Mouse (Mus musculus) midbrain, embryonic 16.5 days (tissue): ENCODE measurements around the gene Glrp1. TPM values are rescaled to one million over a fixed set of nuclear protein-coding genes. Genes with fewer than 3 reads are reported as not detected.

ENCODE experiments used
- ATAC-seq: fragments of 200-750 bp; cut with Nextera tagmentation; 2 replicates; pipeline ENCODE4 v1.8.0; 2017; ENCODE audit warnings: moderate TSS enrichment
- H3K27ac ChIP-seq: fragments of 300-500 bp; sonication (generic); 2 replicates; pipeline ENCODE4 v1.5.1; 2014; ENCODE audit warnings: mild to moderate bottlenecking, low read length, mixed read lengths
- H3K27me3 ChIP-seq: fragments of 300-500 bp; sonication (generic); 2 replicates; pipeline ENCODE4 v1.6.1; 2014; ENCODE audit warnings: low read depth, low read length, mixed read lengths; ENCODE audit not compliant: control insufficient read depth, insufficient read depth
- H3K36me3 ChIP-seq: fragments of 300-500 bp; sonication (generic); 2 replicates; pipeline ENCODE4 v1.6.1; 2014; ENCODE audit warnings: mild to moderate bottlenecking, low read length, moderate library complexity, mixed read lengths; ENCODE audit not compliant: control insufficient read depth, insufficient read depth
- H3K4me1 ChIP-seq: fragments of 300-500 bp; sonication (generic); 2 replicates; pipeline ENCODE4 v1.6.1; 2014; ENCODE audit warnings: mild to moderate bottlenecking, low read length, mixed read lengths; ENCODE audit not compliant: control insufficient read depth, insufficient read depth
- H3K4me2 ChIP-seq: fragments of 300-500 bp; sonication (generic); 2 replicates; pipeline ENCODE4 v1.6.1; 2014; ENCODE audit warnings: mild to moderate bottlenecking, low read length, mixed read lengths
- H3K4me3 ChIP-seq: fragments of 300-500 bp; sonication (generic); 2 replicates; pipeline ENCODE4 v1.5.1; 2014; ENCODE audit warnings: low read depth, mild to moderate bottlenecking, low read length, moderate library complexity, mixed read lengths
- H3K9ac ChIP-seq: fragments of 300-500 bp; sonication (generic); 2 replicates; pipeline ENCODE4 v1.6.1; 2014; ENCODE audit warnings: low read depth, low read length, mixed read lengths
- H3K9me3 ChIP-seq: fragments of 300-500 bp; sonication (generic); replicated peaks from 2 replicates; pipeline ENCODE4 v1.6.1; 2014; ENCODE audit warnings: mild to moderate bottlenecking, low read length, mixed read lengths; ENCODE audit not compliant: control insufficient read depth, poor library complexity, severe bottlenecking
- WGBS: fragments of 180-500 bp; shearing (Covaris S2); extraction: QIAGEN DNeasy Blood & Tissue Kit; methylation state at CpG from one replicate; pipeline ENCODE4 v1.1.7; 2014; 5-methylcytosine and 5-hydroxymethylcytosine counted together
- polyA plus RNA-seq: library from polyadenylated mRNA; unstranded; fragments of >200 nt; fragmentation: Nextera tagmentation; extraction: Ambion mirVana; gene quantifications from 2 replicates; pipeline ENCODE4 v1.2.1, GENCODE M21; 2015

Gene Glrp1
- polyA plus RNA-seq, 1 experiment from 2014 or later: not detected

- H3K9me3 ChIP-seq: no peaks in the 10 kb centered on the region; the same call in 1 of the 2 replicates
Observed at GRCm38 (mm10) chr1:88462484-88462883, 47.4 kb downstream of the Glrp1 start.

GRCm38 (mm10) chr1:88461096-88461495 lies 48.8 kb downstream of the Glrp1 start:
- no peak overlapping the region for H3K4me2 ChIP-seq
- no peak overlapping the region for H3K4me3 ChIP-seq
- no peaks in the 10 kb centered on the region for H3K27me3 ChIP-seq
- peaks cover 9% of the 10 kb centered on the region; the same call in 1 of the 2 replicates for H3K4me1 ChIP-seq
- no peak overlapping the region for H3K9ac ChIP-seq
- H3K36me3 ChIP-seq: no peaks in the 10 kb centered on the region
- 19% methylated on average over 1 of the region's 1 CpGs for WGBS
- H3K27ac ChIP-seq: peak overlapping the region; percentile 40
- ATAC-seq: peak; percentile 41; the same call in 1 of the 2 replicates
- no peaks in the 10 kb centered on the region; the same call in 1 of the 2 replicates for H3K9me3 ChIP-seq

More at GRCm38 (mm10) chr1:88462484-88462883, 47.4 kb downstream of the Glrp1 start:
- 39% methylated on average over 6 of the region's 6 CpGs for WGBS
- no peak for ATAC-seq
- peaks cover 6% of the 10 kb centered on the region; the same call in 1 of the 2 replicates for H3K4me1 ChIP-seq
- H3K4me3 ChIP-seq: no peak overlapping the region
- no peaks in the 10 kb centered on the region for H3K27me3 ChIP-seq
- H3K27ac ChIP-seq: no peak overlapping the region
- H3K9ac ChIP-seq: no peak overlapping the region
- H3K36me3 ChIP-seq: no peaks in the 10 kb centered on the region
- H3K4me2 ChIP-seq: no peak overlapping the region

GRCm38 (mm10) chr1:88459655-88460054 lies 50.2 kb downstream of the Glrp1 start:
- ATAC-seq: no peak
- no peak overlapping the region for H3K4me3 ChIP-seq
- H3K4me2 ChIP-seq: no peak overlapping the region
- no peaks in the 10 kb centered on the region for H3K36me3 ChIP-seq
- H3K27me3 ChIP-seq: no peaks in the 10 kb centered on the region
- peaks cover 9% of the 10 kb centered on the region; the same call in 1 of the 2 replicates for H3K4me1 ChIP-seq
- H3K27ac ChIP-seq: no peak overlapping the region
- 79% methylated on average over 5 of the region's 5 CpGs for WGBS
- no peaks in the 10 kb centered on the region; the same call in 1 of the 2 replicates for H3K9me3 ChIP-seq
- no peak overlapping the region for H3K9ac ChIP-seq

GRCm38 (mm10) chr1:88459196-88459595 lies 50.7 kb downstream of the Glrp1 start:
- Histone ChIP-seq H3K27me3 (no peaks in the 10 kb centered on the region), H3K9ac (no peak overlapping the region), H3K4me1 (peaks cover 9% of the 10 kb centered on the region; the same call in 1 of the 2 replicates), H3K36me3 (no peaks in the 10 kb centered on the region), H3K4me3 (no peak overlapping the region), H3K9me3 (no peaks in the 10 kb centered on the region; the same call in 1 of the 2 replicates), H3K4me2 (no peak overlapping the region), H3K27ac (no peak overlapping the region)
- no peak for ATAC-seq
- 94% methylated on average over 4 of the region's 4 CpGs for WGBS

- H3K4me2 ChIP-seq: no peak overlapping the region
- H3K4me1 ChIP-seq: peaks cover 11% of the 10 kb centered on the region; the same call in 1 of the 2 replicates
- H3K36me3 ChIP-seq: no peaks in the 10 kb centered on the region
- H3K9ac ChIP-seq: no peak overlapping the region
- no peak overlapping the region for H3K27ac ChIP-seq
- no peak overlapping the region for H3K4me3 ChIP-seq
- WGBS: 54% methylated on average over 14 of the region's 14 CpGs
- ATAC-seq: peak; percentile 69
- H3K27me3 ChIP-seq: no peaks in the 10 kb centered on the region
- H3K9me3 ChIP-seq: no peaks in the 10 kb centered on the region; the same call in 1 of the 2 replicates
Observed at GRCm38 (mm10) chr1:88456451-88457072, 53.3 kb downstream of the Glrp1 start.

- Histone ChIP-seq H3K4me1 (peaks cover 11% of the 10 kb centered on the region; the same call in 1 of the 2 replicates), H3K36me3 (no peaks in the 10 kb centered on the region), H3K9me3 (no peaks in the 10 kb centered on the region; the same call in 1 of the 2 replicates), H3K27ac (0 out of 2 replicates have a peak overlapping the region, but pooled peaks have one; percentile 4), H3K27me3 (no peaks in the 10 kb centered on the region), H3K4me3 (no peak overlapping the region), H3K9ac (no peak overlapping the region), H3K4me2 (no peak overlapping the region)
- no peak for ATAC-seq
- 74% methylated on average over 3 of the region's 3 CpGs for WGBS
Observed at GRCm38 (mm10) chr1:88455761-88456160, 54.1 kb downstream of the Glrp1 start.

GRCm38 (mm10) chr1:88454703-88455102 lies 55.2 kb downstream of the Glrp1 start:
- Histone ChIP-seq H3K36me3 (no peaks in the 10 kb centered on the region), H3K9ac (no peak overlapping the region), H3K4me2 (no peak overlapping the region), H3K4me1 (peaks cover 8% of the 10 kb centered on the region; the same call in 1 of the 2 replicates), H3K4me3 (no peak overlapping the region), H3K27me3 (no peaks in the 10 kb centered on the region), H3K27ac (no peak overlapping the region), H3K9me3 (no peaks in the 10 kb centered on the region; the same call in 1 of the 2 replicates)
- ATAC-seq: no peak
- WGBS: 51% methylated on average over 3 of the region's 3 CpGs

- 94% methylated on average over 6 of the region's 6 CpGs for WGBS
- no peaks in the 10 kb centered on the region for H3K27me3 ChIP-seq
- ATAC-seq: no peak
- no peak overlapping the region for H3K9ac ChIP-seq
- no peaks in the 10 kb centered on the region for H3K9me3 ChIP-seq
- H3K36me3 ChIP-seq: no peaks in the 10 kb centered on the region
- H3K27ac ChIP-seq: no peak overlapping the region
- H3K4me3 ChIP-seq: no peak overlapping the region
- H3K4me2 ChIP-seq: no peak overlapping the region
- peaks cover 12% of the 10 kb centered on the region; the same call in 1 of the 2 replicates for H3K4me1 ChIP-seq
Observed at GRCm38 (mm10) chr1:88452198-88452597, 57.7 kb downstream of the Glrp1 start.

- H3K4me1 ChIP-seq: peaks cover 17% of the 10 kb centered on the region; the same call in 1 of the 2 replicates
- no peaks in the 10 kb centered on the region for H3K27me3 ChIP-seq
- no peaks in the 10 kb centered on the region for H3K9me3 ChIP-seq
- H3K27ac ChIP-seq: no peak overlapping the region
- no peak overlapping the region for H3K4me3 ChIP-seq
- no peak overlapping the region for H3K9ac ChIP-seq
- ATAC-seq: no peak
- WGBS: 84% methylated on average over 4 of the region's 4 CpGs
- no peaks in the 10 kb centered on the region for H3K36me3 ChIP-seq
- H3K4me2 ChIP-seq: no peak overlapping the region
Observed at GRCm38 (mm10) chr1:88450668-88451067, 59.2 kb downstream of the Glrp1 start.
